Mouse (Mus musculus) CD4-positive, CD25-positive, alpha-beta regulatory T cell (primary cell): ENCODE data around the gene Nlrc4. TPM values are rescaled to one million over a fixed set of nuclear protein-coding genes. Genes with fewer than 3 reads are reported as not detected.

Experiments used
- polyA plus RNA-seq: library from polyadenylated mRNA; unstranded; fragments of 100-300 nt; shearing (Covaris generic); gene quantifications from one replicate; pipeline ENCODE4 v1.2.1, GENCODE M21; 2017

Nlrc4 gene
- polyA plus RNA-seq = 0.47 TPM

DNA sequence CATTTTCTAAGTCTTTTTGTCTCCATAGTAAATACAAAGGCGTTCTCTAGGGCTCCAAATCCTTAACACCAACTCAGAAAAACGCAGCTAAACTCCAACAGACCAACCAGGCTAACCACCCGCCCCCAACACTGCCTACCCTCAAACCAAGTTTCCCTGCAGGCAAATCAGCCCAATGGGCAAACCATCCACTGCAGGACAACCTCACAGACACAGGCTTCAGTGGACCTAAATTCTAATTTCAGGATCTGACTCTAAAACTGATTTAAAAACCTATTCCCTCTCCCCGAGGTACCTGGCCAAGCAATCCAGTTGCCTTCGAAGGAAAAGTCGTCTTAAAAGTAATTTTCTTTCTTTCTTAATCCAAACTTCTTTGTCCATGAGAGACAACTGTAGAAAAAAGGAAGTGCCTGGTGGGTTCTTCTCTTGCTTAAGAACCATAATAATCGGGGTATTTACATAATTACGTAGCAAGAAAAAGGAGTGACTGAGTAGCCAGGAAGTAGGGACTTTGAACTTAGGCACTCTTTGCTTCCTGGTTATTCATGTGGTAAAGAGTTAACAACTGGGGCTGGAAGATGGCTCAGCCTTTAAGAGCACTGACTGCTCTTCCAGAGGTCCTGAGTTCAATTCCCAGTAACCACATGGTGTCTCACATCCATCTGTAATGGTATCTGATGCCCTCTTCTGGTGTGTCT, at the start of gene Nlrc4:
TSS of gene Nlrc4 (minus strand) at position 432 of the 698 bp plus-strand sequence.

DNA sequence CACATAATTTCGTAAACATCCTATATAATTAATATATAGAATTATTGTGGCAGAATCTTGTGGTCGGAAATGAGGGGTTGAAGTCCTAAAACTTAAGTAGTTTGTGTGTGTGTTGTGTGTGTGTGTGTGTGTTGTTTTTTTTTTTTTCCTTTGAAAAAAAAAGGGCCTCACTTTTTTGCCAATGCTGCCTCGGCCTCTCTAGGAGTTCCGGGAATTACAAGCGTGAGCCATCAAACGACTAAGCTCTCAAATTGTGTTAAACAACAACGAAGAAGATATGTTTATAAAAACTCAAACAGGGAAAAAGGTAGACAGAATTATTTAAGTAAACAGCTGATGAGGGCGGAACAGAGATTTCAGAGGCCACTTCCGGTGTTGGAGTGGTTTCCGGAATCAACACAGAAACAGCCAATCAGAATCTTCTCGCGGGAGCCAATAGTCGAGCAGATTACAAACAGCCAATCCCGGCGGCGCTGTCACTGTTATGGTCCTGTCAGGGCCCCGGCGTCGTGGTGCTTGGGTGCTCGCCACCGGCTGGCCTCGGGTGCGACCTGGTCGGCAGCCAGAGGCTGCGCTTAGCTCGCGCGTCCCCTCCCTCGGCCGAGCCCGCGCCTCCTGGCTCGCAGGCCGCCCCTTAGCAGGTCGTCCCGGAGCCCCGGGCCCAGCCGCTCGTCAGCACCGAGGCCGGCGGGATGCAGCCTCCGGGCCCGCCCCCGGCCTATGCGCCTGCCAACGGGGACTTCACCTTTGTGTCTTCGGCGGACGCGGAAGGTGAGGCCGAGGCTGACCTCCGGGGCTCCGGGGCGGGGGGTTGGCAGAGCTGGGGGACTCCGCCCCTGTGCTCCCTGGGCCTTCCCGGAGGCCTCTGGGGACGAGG, 30.3 kb upstream of the Nlrc4 start, which contains the start of gene Yipf4:
TSS of gene Yipf4 (plus strand) at position 470 of the 877 bp plus-strand sequence.

DNA sequence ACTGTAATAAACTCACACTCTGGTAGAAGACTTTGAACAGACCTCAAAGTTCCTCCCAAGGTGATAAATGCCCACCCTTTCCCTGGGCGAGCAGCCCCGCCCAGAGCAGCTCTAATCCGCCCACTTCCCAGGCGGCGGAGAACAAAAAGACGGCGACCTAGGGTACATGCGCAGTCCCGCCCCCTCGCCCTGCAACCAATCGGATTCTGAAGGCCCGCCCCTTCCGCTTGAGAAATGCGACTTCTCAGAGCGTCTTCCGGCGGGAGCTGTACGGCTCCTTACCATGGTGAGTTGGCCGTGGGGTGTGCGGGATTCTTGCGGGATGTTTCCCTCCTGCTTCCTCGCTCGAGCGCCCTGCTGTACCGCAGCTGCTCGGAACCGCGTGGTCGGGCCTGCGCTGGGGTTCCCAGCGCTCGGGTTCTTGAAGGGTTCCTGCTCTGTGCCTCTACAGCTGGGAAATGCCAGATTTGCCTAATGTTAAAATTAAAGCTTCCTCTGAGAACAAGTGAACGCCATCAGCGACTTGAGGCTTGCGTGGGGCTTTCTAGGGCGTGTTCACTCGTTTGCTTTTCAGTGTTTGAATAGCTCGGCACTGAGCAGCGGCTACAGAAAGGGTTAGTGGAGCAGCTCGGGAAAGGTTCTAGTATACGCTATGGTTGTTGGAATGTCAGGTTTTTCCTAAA, 63.4 kb downstream of the Nlrc4 start, which contains the start of gene Slc30a6:
TSS of gene Slc30a6 (plus strand) at position 226 of the 683 bp plus-strand sequence.

Other genes starting within 250 kb of the Nlrc4 start
- 61.5 TPM for gene Memo1, start 163.6 kb downstream of the Nlrc4 start, polyA plus RNA-seq
- gene Dpy30, start 135.2 kb downstream of the Nlrc4 start, polyA plus RNA-seq = 117 TPM
- 29.5 TPM for gene Spast, start 120.2 kb downstream of the Nlrc4 start, polyA plus RNA-seq
- 34.6 TPM for gene Slc30a6, start 63.5 kb downstream of the Nlrc4 start, polyA plus RNA-seq
- 108 TPM for gene Yipf4, start 30.4 kb upstream of the Nlrc4 start, polyA plus RNA-seq
- 76.1 TPM for gene Birc6, start 69.2 kb upstream of the Nlrc4 start, polyA plus RNA-seq